Mouse (Mus musculus) midbrain, embryonic 15.5 days (tissue): ENCODE results near the gene Zfp37. TPM values are rescaled to one million over a fixed set of nuclear protein-coding genes. Genes with fewer than 3 reads are reported as not detected.
"Not testable (repeated sequence)": the region's sequence is repeated elsewhere in the genome, so short reads cannot be mapped to it uniquely, and the experiment has no call there.

ENCODE experiments used
- ATAC-seq: fragments of 200-750 bp; cut with Nextera tagmentation; replicated peaks from 2 replicates; pipeline ENCODE4 v1.8.0; 2017; ENCODE audit warnings: moderate TSS enrichment
- H3K27ac ChIP-seq: fragments of 300-500 bp; sonication (generic); 2 replicates; pipeline ENCODE4 v1.5.1; 2015; ENCODE audit warnings: mild to moderate bottlenecking, inconsistent platforms
- H3K27me3 ChIP-seq: fragments of 300-500 bp; sonication (generic); replicated peaks from 2 replicates; pipeline ENCODE4 v1.6.1; 2015; ENCODE audit warnings: inconsistent platforms
- H3K36me3 ChIP-seq: fragments of 300-500 bp; sonication (generic); replicated peaks from 2 replicates; pipeline ENCODE4 v1.6.1; 2015; ENCODE audit warnings: inconsistent platforms
- H3K4me1 ChIP-seq: fragments of 300-500 bp; sonication (generic); 2 replicates; pipeline ENCODE4 v1.6.1; 2015; ENCODE audit warnings: inconsistent platforms
- H3K4me2 ChIP-seq: fragments of 300-500 bp; sonication (generic); 2 replicates; pipeline ENCODE4 v1.6.1; 2015; ENCODE audit warnings: inconsistent platforms, mild to moderate bottlenecking, moderate library complexity
- H3K4me3 ChIP-seq: fragments of 300-500 bp; sonication (generic); 2 replicates; pipeline ENCODE4 v1.5.1; 2015; ENCODE audit warnings: mild to moderate bottlenecking, inconsistent platforms
- H3K9ac ChIP-seq: fragments of 300-500 bp; sonication (generic); 2 replicates; pipeline ENCODE4 v1.6.1; 2015; ENCODE audit warnings: mild to moderate bottlenecking, inconsistent platforms
- H3K9me3 ChIP-seq: fragments of 300-500 bp; sonication (generic); 2 replicates; pipeline ENCODE4 v1.6.1; 2016; ENCODE audit warnings: inconsistent platforms
- WGBS: fragments of 180-500 bp; shearing (Covaris S2); methylation state at CpG from one replicate; pipeline ENCODE4 v1.1.7; 2015; ENCODE audit warnings: mixed read lengths; 5-methylcytosine and 5-hydroxymethylcytosine counted together
- polyA plus RNA-seq: library from polyadenylated mRNA; unstranded; fragments of >200 nt; fragmentation: Nextera tagmentation; extraction: Ambion mirVana; gene quantifications from 2 replicates; pipeline ENCODE4 v1.2.1, GENCODE M21; 2015

Zfp37 gene
- 31.4 and 31.6 TPM in 2 replicates for polyA plus RNA-seq

- H3K9ac ChIP-seq, result no peak within 1 kb of the TSS
Observed at GRCm38 (mm10) chr4:62230769-62231168, at the start of gene Zfp37. Gene Zfp37, minus strand, starts transcription at chr4:62231047.

GRCm38 (mm10) chr4:62278081-62278480 is 47.2 kb upstream of the Zfp37 start:
- Histone ChIP-seq H3K4me2 (no peak overlapping the region), H3K9me3 (no peaks in the 10 kb centered on the region), H3K4me3 (no peak overlapping the region), H3K27ac (no peak overlapping the region), H3K4me1 (peaks cover 5% of the 10 kb centered on the region; the same call in 1 of the 2 replicates), H3K27me3 (no peaks in the 10 kb centered on the region), H3K9ac (no peak overlapping the region), H3K36me3 (no peaks in the 10 kb centered on the region)
- no peak for ATAC-seq
- 75% methylated on average over 4 of the region's 4 CpGs for WGBS

More at GRCm38 (mm10) chr4:62230769-62231168, at the start of gene Zfp37:
- Histone ChIP-seq H3K9me3 (no peaks in the 10 kb centered on the region), H3K4me1 (no peaks in the 10 kb centered on the region), H3K4me3 (no peak within 1 kb of the TSS), H3K27me3 (no peaks in the 10 kb centered on the region), H3K27ac (no peak within 1 kb of the TSS), H3K36me3 (no peaks in the 10 kb centered on the region), H3K4me2 (no peak within 1 kb of the TSS)
- 78% methylated on average over 13 of the region's 13 CpGs for WGBS
- no peak for ATAC-seq

- WGBS, result 71% methylated on average over 3 of the region's 3 CpGs
- Histone ChIP-seq H3K27me3 (no peaks in the 10 kb centered on the region), H3K9ac (no peak overlapping the region), H3K36me3 (no peaks in the 10 kb centered on the region), H3K4me3 (no peak overlapping the region), H3K27ac (no peak overlapping the region), H3K4me2 (no peak overlapping the region), H3K4me1 (peaks cover 5% of the 10 kb centered on the region; the same call in 1 of the 2 replicates), H3K9me3 (no peaks in the 10 kb centered on the region)
- no peak for ATAC-seq
Observed at GRCm38 (mm10) chr4:62277222-62277621, 46.4 kb upstream of the Zfp37 start.

GRCm38 (mm10) chr4:62276642-62277041 is 45.8 kb upstream of the Zfp37 start:
- no peaks in the 10 kb centered on the region for H3K27me3 ChIP-seq
- H3K27ac ChIP-seq, result no peak overlapping the region
- H3K4me3 ChIP-seq, result no peak overlapping the region
- peaks cover 5% of the 10 kb centered on the region; the same call in 1 of the 2 replicates for H3K4me1 ChIP-seq
- ATAC-seq, result no peak
- H3K9ac ChIP-seq, result no peak overlapping the region
- WGBS, result 86% methylated on average over 10 of the region's 10 CpGs
- no peak overlapping the region for H3K4me2 ChIP-seq
- H3K9me3 ChIP-seq, result no peaks in the 10 kb centered on the region
- H3K36me3 ChIP-seq, result no peaks in the 10 kb centered on the region

GRCm38 (mm10) chr4:62274841-62275536 is 44.1 kb upstream of the Zfp37 start:
- Histone ChIP-seq H3K9me3 (no peaks in the 10 kb centered on the region), H3K9ac (no peak overlapping the region), H3K27ac (no peak overlapping the region), H3K27me3 (no peaks in the 10 kb centered on the region), H3K4me2 (0 out of 2 replicates have a peak overlapping the region, but pooled peaks have one; percentile 2), H3K4me3 (no peak overlapping the region), H3K36me3 (no peaks in the 10 kb centered on the region), H3K4me1 (peaks cover 5% of the 10 kb centered on the region; the same call in 1 of the 2 replicates)
- peak; percentile 78; the same call in 1 of the 2 replicates for ATAC-seq
- WGBS, result 2% methylated on average over 12 of the region's 12 CpGs

GRCm38 (mm10) chr4:62273916-62274315 is 43.1 kb upstream of the Zfp37 start:
- Histone ChIP-seq H3K4me3 (no peak overlapping the region), H3K9me3 (no peaks in the 10 kb centered on the region), H3K27ac (no peak overlapping the region), H3K4me2 (no peak overlapping the region), H3K9ac (no peak overlapping the region), H3K27me3 (no peaks in the 10 kb centered on the region), H3K36me3 (no peaks in the 10 kb centered on the region), H3K4me1 (peaks cover 5% of the 10 kb centered on the region; the same call in 1 of the 2 replicates)
- WGBS, result 93% methylated on average over 10 of the region's 10 CpGs
- no peak for ATAC-seq

- no peak overlapping the region for H3K4me2 ChIP-seq
- H3K4me1 ChIP-seq, result peaks cover 5% of the 10 kb centered on the region; the same call in 1 of the 2 replicates
- H3K36me3 ChIP-seq, result no peaks in the 10 kb centered on the region
- H3K9me3 ChIP-seq, result no peaks in the 10 kb centered on the region
- 91% methylated on average over 10 of the region's 10 CpGs for WGBS
- no peak overlapping the region for H3K4me3 ChIP-seq
- ATAC-seq, result no peak
- H3K27me3 ChIP-seq, result no peaks in the 10 kb centered on the region
- no peak overlapping the region for H3K27ac ChIP-seq
- no peak overlapping the region for H3K9ac ChIP-seq
Observed at GRCm38 (mm10) chr4:62272696-62273095, 41.8 kb upstream of the Zfp37 start.

GRCm38 (mm10) chr4:62267101-62267500 is 36.3 kb upstream of the Zfp37 start:
- Histone ChIP-seq H3K4me2 (no peak overlapping the region), H3K9ac (no peak overlapping the region), H3K27ac (no peak overlapping the region), H3K4me3 (no peak overlapping the region), H3K27me3 (no peaks in the 10 kb centered on the region), H3K36me3 (no peaks in the 10 kb centered on the region), H3K9me3 (no peaks in the 10 kb centered on the region), H3K4me1 (no peaks in the 10 kb centered on the region)
- WGBS, result 83% methylated on average over 10 of the region's 10 CpGs
- no peak for ATAC-seq

GRCm38 (mm10) chr4:62266016-62266415 is 35.2 kb upstream of the Zfp37 start:
- not testable (repeated sequence) for H3K4me3 ChIP-seq, H3K36me3 ChIP-seq, H3K9me3 ChIP-seq, H3K9ac ChIP-seq, H3K27me3 ChIP-seq, H3K4me2 ChIP-seq, ATAC-seq, H3K27ac ChIP-seq, H3K4me1 ChIP-seq
- WGBS, result 77% methylated on average over 7 of the region's 7 CpGs

GRCm38 (mm10) chr4:62265154-62265836 is 34.4 kb upstream of the Zfp37 start:
- no peak for ATAC-seq
- 81% methylated on average over 10 of the region's 10 CpGs for WGBS
- Histone ChIP-seq H3K36me3 (no peaks in the 10 kb centered on the region), H3K4me3 (no peak overlapping the region), H3K9ac (no peak overlapping the region), H3K4me2 (no peak overlapping the region), H3K27ac (no peak overlapping the region), H3K27me3 (no peaks in the 10 kb centered on the region), H3K9me3 (no peaks in the 10 kb centered on the region), H3K4me1 (no peaks in the 10 kb centered on the region)

- no peaks in the 10 kb centered on the region for H3K9me3 ChIP-seq
- no peak overlapping the region for H3K4me2 ChIP-seq
- no peaks in the 10 kb centered on the region for H3K36me3 ChIP-seq
- no peak overlapping the region for H3K27ac ChIP-seq
- 35% methylated on average over 7 of the region's 7 CpGs for WGBS
- 0 out of 2 replicates have a peak, but pooled peaks have one; percentile 20 for ATAC-seq
- H3K27me3 ChIP-seq, result no peaks in the 10 kb centered on the region
- no peaks in the 10 kb centered on the region for H3K4me1 ChIP-seq
- no peak overlapping the region for H3K4me3 ChIP-seq
- H3K9ac ChIP-seq, result no peak overlapping the region
Observed at GRCm38 (mm10) chr4:62263133-62263844, 32.4 kb upstream of the Zfp37 start.

GRCm38 (mm10) chr4:62262276-62262675 is 31.4 kb upstream of the Zfp37 start, which contains the start of gene Slc31a2:
Gene Slc31a2, plus strand, starts transcription at chr4:62262562.
- no peak within 1 kb of the TSS for H3K4me2 ChIP-seq
- H3K27me3 ChIP-seq, result no peaks in the 10 kb centered on the region
- WGBS, result 55% methylated on average over 2 of the region's 2 CpGs
- H3K4me1 ChIP-seq, result no peaks in the 10 kb centered on the region
- no peak within 1 kb of the TSS for H3K9ac ChIP-seq
- no peak for ATAC-seq
- H3K27ac ChIP-seq, result no peak within 1 kb of the TSS
- H3K36me3 ChIP-seq, result no peaks in the 10 kb centered on the region
- H3K9me3 ChIP-seq, result no peaks in the 10 kb centered on the region
- no peak within 1 kb of the TSS for H3K4me3 ChIP-seq
